Mouse (Mus musculus): Measurements from ENCODE around the gene Clcnkb. TPM values are rescaled to one million over a fixed set of nuclear protein-coding genes. Genes with fewer than 3 reads are reported as not detected.

The Clcnkb gene
- total RNA-seq, 2 experiments from 2014 or later: not detected

GRCm38 (mm10) chr4:141365876-141366275, 49.9 kb downstream of the Clcnkb start:
- ATAC-seq (replicated peaks; ENCODE audit: low FRiP score, poor library complexity, severe bottlenecking): no peak

- no peak for ATAC-seq (replicated peaks; ENCODE audit: low FRiP score, poor library complexity, severe bottlenecking)
Measured at GRCm38 (mm10) chr4:141365126-141365525, 50.7 kb downstream of the Clcnkb start.

GRCm38 (mm10) chr4:141362937-141363548, 52.8 kb downstream of the Clcnkb start:
- peak; percentile 65; the same call in 1 of the 2 replicates for ATAC-seq (replicated peaks; ENCODE audit: low FRiP score, poor library complexity, severe bottlenecking)

GRCm38 (mm10) chr4:141360846-141361245, 55.0 kb downstream of the Clcnkb start:
- ATAC-seq (replicated peaks; ENCODE audit: low FRiP score, poor library complexity, severe bottlenecking): no peak

- ATAC-seq (replicated peaks; ENCODE audit: low FRiP score, poor library complexity, severe bottlenecking): no peak
Measured at GRCm38 (mm10) chr4:141359222-141359621, 56.6 kb downstream of the Clcnkb start.

GRCm38 (mm10) chr4:141357811-141358210, 58.0 kb downstream of the Clcnkb start:
- ATAC-seq (replicated peaks; ENCODE audit: low FRiP score, poor library complexity, severe bottlenecking): no peak

Other genes starting within 250 kb of the Clcnkb start
- gene Rsg1, start 202.1 kb downstream of the Clcnkb start, total RNA-seq (2015; ENCODE audit: low replicate concordance): not detected in 2 replicates
- gene Rsg1, start 202.1 kb downstream of the Clcnkb start, total RNA-seq (2017; ENCODE audit: low replicate concordance): 0.42 TPM in 1 of 2 replicates, not detected in the other
- not detected in 2 replicates for gene Arhgef19, start 176.5 kb downstream of the Clcnkb start, total RNA-seq (2015; ENCODE audit: low replicate concordance)
- not detected in 2 replicates for gene Arhgef19, start 176.5 kb downstream of the Clcnkb start, total RNA-seq (2017; ENCODE audit: low replicate concordance)
- not detected in 2 replicates for gene Epha2, start 114.8 kb downstream of the Clcnkb start, total RNA-seq (2015; ENCODE audit: low replicate concordance)
- 0.14 TPM in 1 of 2 replicates, not detected in the other for gene Epha2, start 114.8 kb downstream of the Clcnkb start, total RNA-seq (2017; ENCODE audit: low replicate concordance)
- not detected in 2 replicates for gene Fam131c, start 47.8 kb downstream of the Clcnkb start, total RNA-seq (2015; ENCODE audit: low replicate concordance)
- not detected in 2 replicates for gene Fam131c, start 47.8 kb downstream of the Clcnkb start, total RNA-seq (2017; ENCODE audit: low replicate concordance)
- not detected in 2 replicates for gene Clcnka, start 17.3 kb downstream of the Clcnkb start, total RNA-seq (2015; ENCODE audit: low replicate concordance)
- gene Clcnka, start 17.3 kb downstream of the Clcnkb start, total RNA-seq (2017; ENCODE audit: low replicate concordance): not detected in 2 replicates
- not detected in 2 replicates for gene Hspb7, start 4.8 kb upstream of the Clcnkb start, total RNA-seq (2015; ENCODE audit: low replicate concordance)
- gene Hspb7, start 4.8 kb upstream of the Clcnkb start, total RNA-seq (2017; ENCODE audit: low replicate concordance): not detected in 2 replicates
- not detected in 2 replicates for gene Srarp, start 20.1 kb upstream of the Clcnkb start, total RNA-seq (2015; ENCODE audit: low replicate concordance)
- 0.70 TPM in 1 of 2 replicates, not detected in the other for gene Srarp, start 20.1 kb upstream of the Clcnkb start, total RNA-seq (2017; ENCODE audit: low replicate concordance)
- gene Zbtb17, start 28.6 kb upstream of the Clcnkb start, total RNA-seq (2015; ENCODE audit: low replicate concordance): 6.3 TPM in 1 of 2 replicates, not detected in the other
- 2.6 and 4.3 TPM in 2 replicates for gene Zbtb17, start 28.6 kb upstream of the Clcnkb start, total RNA-seq (2017; ENCODE audit: low replicate concordance)
- 38.0 and 60.7 TPM in 2 replicates for gene Spen, start 122.6 kb upstream of the Clcnkb start, total RNA-seq (2015; ENCODE audit: low replicate concordance)
- gene Spen, start 122.6 kb upstream of the Clcnkb start, total RNA-seq (2017; ENCODE audit: low replicate concordance): 35.6 and 63.0 TPM in 2 replicates
- 0.63 TPM in 1 of 2 replicates, not detected in the other for gene Fblim1, start 190.1 kb upstream of the Clcnkb start, total RNA-seq (2015; ENCODE audit: low replicate concordance)
- gene Fblim1, start 190.1 kb upstream of the Clcnkb start, total RNA-seq (2017; ENCODE audit: low replicate concordance): 0.56 and 1.1 TPM in 2 replicates
- not detected in 2 replicates for gene Tmem82, start 202.6 kb upstream of the Clcnkb start, total RNA-seq (2015; ENCODE audit: low replicate concordance)
- 0.34 TPM in 1 of 2 replicates, not detected in the other for gene Tmem82, start 202.6 kb upstream of the Clcnkb start, total RNA-seq (2017; ENCODE audit: low replicate concordance)
- gene Slc25a34, start 207.8 kb upstream of the Clcnkb start, total RNA-seq (2015; ENCODE audit: low replicate concordance): not detected in 2 replicates
- gene Slc25a34, start 207.8 kb upstream of the Clcnkb start, total RNA-seq (2017; ENCODE audit: low replicate concordance): not detected in 2 replicates
- 2.9 and 10.7 TPM in 2 replicates for gene Plekhm2, start 248.9 kb upstream of the Clcnkb start, total RNA-seq (2015; ENCODE audit: low replicate concordance)
- gene Plekhm2, start 248.9 kb upstream of the Clcnkb start, total RNA-seq (2017; ENCODE audit: low replicate concordance): 2.0 and 4.3 TPM in 2 replicates

All from erythroblast, adult 5-6 weeks (primary cell).